Mouse (Mus musculus) brain, adult 10 weeks (tissue): ENCODE results near the gene Rab2b. TPM values are rescaled to one million over a fixed set of nuclear protein-coding genes. Genes with fewer than 3 reads are reported as not detected.

Experiments used
- polyA plus RNA-seq: library from polyadenylated mRNA; stranded (reverse); fragments of 350-450 nt; fragmentation: Illumina TruSeq; extraction: RNeasy Lipid Tissue Mini Kit (QIAGEN cat#74804); gene quantifications from one replicate; pipeline ENCODE4 v1.2.3, GENCODE M21; 2015; ENCODE audit warnings: low read depth, low replicate concordance

The Rab2b gene
- polyA plus RNA-seq, result 35.5 TPM

GRCm38 (mm10) chr14:52278932-52279746, at the start of gene Rab2b, which contains the start of gene Tox4:
TSS of gene Rab2b (minus strand) at chr14:52279545.
TSS of gene Tox4 (plus strand) at chr14:52279146.

GRCm38 (mm10) chr14:52327910-52328812, 48.8 kb upstream of the Rab2b start, which contains the start of gene Sall2:
TSS of gene Sall2 (minus strand) at chr14:52328762.

GRCm38 (mm10) chr14:52304644-52305271, 25.4 kb upstream of the Rab2b start, which contains the start of gene Mettl3:
TSS of gene Mettl3 (minus strand) at chr14:52305128.

GRCm38 (mm10) chr14:52257484-52258213, 21.7 kb downstream of the Rab2b start, which contains the start of gene Chd8:
TSS of gene Chd8 (minus strand) at chr14:52257780.

Other genes with a start within 250 kb of the Rab2b start
- not detected for gene Olfr221, start 237.1 kb downstream of the Rab2b start, polyA plus RNA-seq
- gene Hnrnpc, start 175.5 kb downstream of the Rab2b start, polyA plus RNA-seq, result 311 TPM
- 2.6 TPM for gene Rpgrip1, start 168.8 kb downstream of the Rab2b start, polyA plus RNA-seq
- 28.1 TPM for gene Supt16, start 82.1 kb downstream of the Rab2b start, polyA plus RNA-seq
- gene Chd8, start 21.8 kb downstream of the Rab2b start, polyA plus RNA-seq, result 54.5 TPM
- gene Tox4, start 399 bp downstream of the Rab2b start, polyA plus RNA-seq, result 46.7 TPM
- 34.0 TPM for gene Mettl3, start 25.6 kb upstream of the Rab2b start, polyA plus RNA-seq
- 31.0 TPM for gene Sall2, start 49.2 kb upstream of the Rab2b start, polyA plus RNA-seq
- not detected for gene Olfr1513, start 76.9 kb upstream of the Rab2b start, polyA plus RNA-seq
- gene Olfr1512, start 99.6 kb upstream of the Rab2b start, polyA plus RNA-seq, result not detected
- gene Olfr1511, start 117.8 kb upstream of the Rab2b start, polyA plus RNA-seq, result not detected
- not detected for gene Olfr1510, start 134.8 kb upstream of the Rab2b start, polyA plus RNA-seq
- not detected for gene Olfr1509, start 163.4 kb upstream of the Rab2b start, polyA plus RNA-seq
- not detected for gene Olfr1508, start 187.9 kb upstream of the Rab2b start, polyA plus RNA-seq
- not detected for gene Olfr1507, start 216.2 kb upstream of the Rab2b start, polyA plus RNA-seq